Mouse (Mus musculus): ENCODE data around the gene Pard6a. TPM values are rescaled to one million over a fixed set of nuclear protein-coding genes. Genes with fewer than 3 reads are reported as not detected.
A peak's percentile ranks its signal among the peaks of the same experiment; 100 is the strongest.

Pard6a gene
- total RNA-seq, 2 experiments from 2014 or later: 7.4 to 7.5 TPM

- DNase-seq (ENCODE audit: low spot score in 2 of 2): no peak
Measured at GRCm38 (mm10) chr8:105699488-105700215, 1.3 kb upstream of the Pard6a start.

- peak in 1 of 2 experiments; percentile 40 for DNase-seq (ENCODE audit: low spot score in 2 of 2)
Measured at GRCm38 (mm10) chr8:105700566-105700965, 382 bp upstream of the Pard6a start.

DNA sequence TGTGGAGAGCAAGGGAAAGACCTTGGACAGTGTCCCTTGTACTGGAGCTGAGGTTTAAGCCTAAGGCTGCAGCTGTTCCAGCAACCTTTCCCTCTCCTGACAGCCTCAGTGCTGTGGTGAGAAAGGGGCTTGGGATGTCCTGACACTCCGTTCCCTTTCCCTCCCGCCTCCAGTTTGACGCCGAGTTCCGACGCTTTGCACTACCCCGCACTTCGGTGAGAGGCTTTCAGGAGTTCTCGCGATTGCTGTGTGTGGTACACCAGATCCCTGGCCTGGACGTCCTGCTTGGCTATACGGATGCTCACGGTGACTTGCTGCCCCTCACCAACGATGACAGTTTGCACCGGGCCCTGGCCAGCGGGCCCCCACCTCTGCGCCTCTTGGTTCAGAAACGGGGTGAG, 1.1 kb downstream of the Pard6a start:
- no peak for DNase-seq (ENCODE audit: low spot score in 2 of 2)

DNA sequence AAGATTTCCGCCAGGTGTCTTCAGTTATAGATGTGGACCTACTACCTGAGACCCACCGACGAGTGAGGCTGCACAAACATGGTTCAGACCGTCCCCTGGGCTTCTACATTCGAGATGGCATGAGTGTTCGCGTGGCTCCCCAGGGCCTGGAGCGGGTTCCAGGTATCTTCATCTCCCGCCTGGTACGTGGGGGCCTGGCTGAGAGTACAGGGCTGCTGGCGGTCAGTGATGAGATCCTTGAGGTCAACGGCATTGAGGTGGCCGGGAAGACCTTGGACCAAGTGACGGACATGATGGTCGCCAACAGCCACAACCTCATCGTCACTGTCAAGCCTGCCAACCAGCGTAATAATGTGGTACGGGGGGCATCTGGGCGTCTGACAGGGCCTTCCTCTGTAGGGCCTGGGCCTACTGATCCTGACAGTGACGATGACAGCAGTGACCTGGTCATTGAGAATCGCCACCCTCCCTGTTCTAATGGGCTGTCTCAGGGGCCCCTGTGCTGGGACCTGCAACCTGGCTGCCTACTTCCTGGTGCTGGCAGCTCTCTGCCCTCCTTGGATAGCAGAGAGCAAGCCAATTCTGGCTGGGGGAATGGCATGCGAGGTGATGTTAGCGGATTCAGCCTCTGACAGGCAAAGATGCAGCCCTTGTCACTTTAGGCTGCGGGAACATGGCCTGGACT, 1.9 kb downstream of the Pard6a start:
- DNase-seq (ENCODE audit: low spot score in 2 of 2): no peak

- DNase-seq (ENCODE audit: low spot score in 2 of 2): no peak
Measured at GRCm38 (mm10) chr8:105704146-105704812, 3.3 kb downstream of the Pard6a start.

GRCm38 (mm10) chr8:105704955-105705354, 4.0 kb downstream of the Pard6a start:
- no peak for DNase-seq (ENCODE audit: low spot score in 2 of 2)

- DNase-seq (ENCODE audit: low spot score in 2 of 2): no peak
Measured at GRCm38 (mm10) chr8:105706426-105706825, 5.5 kb downstream of the Pard6a start.

- DNase-seq (ENCODE audit: low spot score in 2 of 2): peak; percentile 48 to 81
Measured at GRCm38 (mm10) chr8:105707498-105708403, 6.8 kb downstream of the Pard6a start, which contains the start of the genes 4933405L10Rik and Enkd1. TSS of gene 4933405L10Rik (plus strand) at chr8:105707655. TSS of gene Enkd1 (minus strand) at chr8:105708210.

DNA sequence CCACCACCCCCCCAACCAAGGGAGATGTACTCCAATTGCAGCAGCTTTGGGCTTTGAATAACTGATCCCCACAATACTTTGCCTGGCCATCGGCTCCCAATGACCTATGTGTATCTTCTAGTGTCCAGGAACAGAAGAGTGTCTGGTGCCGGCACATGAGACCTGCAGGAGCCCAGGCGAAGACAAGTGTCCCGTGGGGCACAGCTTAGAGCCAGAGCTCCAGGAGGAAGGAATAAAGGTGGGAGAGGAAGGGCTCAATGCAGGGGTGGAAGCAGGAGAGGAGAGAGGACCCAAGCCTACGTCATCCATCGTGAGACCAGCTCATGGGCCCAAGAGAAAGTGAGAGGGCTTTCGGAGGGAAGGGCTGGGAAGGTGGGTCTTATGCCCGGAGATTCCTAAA, 7.7 kb downstream of the Pard6a start:
- DNase-seq (ENCODE audit: low spot score in 2 of 2): no peak

DNA sequence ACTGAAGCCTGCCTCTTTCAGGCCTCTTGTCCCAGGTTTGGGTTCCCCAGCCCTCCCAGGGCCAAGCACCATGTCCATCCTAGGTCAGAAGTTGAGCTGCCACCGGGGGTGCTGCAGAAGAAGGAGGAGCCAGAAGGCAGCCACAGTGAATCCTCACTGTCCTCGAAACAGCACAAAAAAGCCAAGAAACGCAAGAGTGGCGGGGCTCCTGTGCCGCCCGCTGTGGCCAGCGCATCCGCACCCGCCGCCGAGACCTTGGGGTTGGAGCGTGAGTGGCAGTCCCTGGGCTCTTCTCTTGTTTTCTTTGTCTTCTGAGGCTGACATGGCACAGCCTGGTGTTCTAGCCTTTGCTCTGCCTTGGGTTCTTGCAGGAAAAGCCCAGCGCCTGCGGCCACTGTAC, 8.4 kb downstream of the Pard6a start:
- no peak for DNase-seq (ENCODE audit: low spot score in 2 of 2)

GRCm38 (mm10) chr8:105712286-105712685, 11.3 kb downstream of the Pard6a start:
- DNase-seq (ENCODE audit: low spot score in 2 of 2): no peak

GRCm38 (mm10) chr8:105714139-105714538, 13.2 kb downstream of the Pard6a start:
- DNase-seq (ENCODE audit: low spot score in 2 of 2): peak; percentile 80 to 88

DNA sequence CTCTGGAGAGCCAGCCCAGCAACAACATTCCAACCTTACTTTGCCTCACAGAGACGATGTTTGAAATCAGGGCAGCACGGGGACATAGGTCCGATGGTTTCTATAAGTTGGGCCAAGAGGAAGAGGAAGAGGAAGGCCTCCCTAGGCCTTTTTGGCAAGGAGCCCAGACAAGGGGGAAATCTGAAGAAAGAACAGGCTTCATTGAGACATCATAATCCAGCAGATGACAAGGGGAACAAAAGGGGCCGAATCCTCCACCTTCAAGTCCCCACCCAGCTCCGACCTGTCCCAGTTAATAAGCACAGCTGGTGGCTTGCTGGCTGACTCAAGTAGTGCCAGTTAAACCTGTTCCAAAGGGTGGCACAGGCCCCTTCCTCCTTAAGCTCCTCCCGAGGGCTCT, 14.1 kb downstream of the Pard6a start:
- no peak for DNase-seq (ENCODE audit: low spot score in 2 of 2)

- no peak for DNase-seq (ENCODE audit: low spot score in 2 of 2)
Measured at GRCm38 (mm10) chr8:105716302-105716945, 15.5 kb downstream of the Pard6a start.

GRCm38 (mm10) chr8:105719637-105720036, 18.7 kb downstream of the Pard6a start:
- DNase-seq (ENCODE audit: low spot score in 2 of 2): no peak

DNA sequence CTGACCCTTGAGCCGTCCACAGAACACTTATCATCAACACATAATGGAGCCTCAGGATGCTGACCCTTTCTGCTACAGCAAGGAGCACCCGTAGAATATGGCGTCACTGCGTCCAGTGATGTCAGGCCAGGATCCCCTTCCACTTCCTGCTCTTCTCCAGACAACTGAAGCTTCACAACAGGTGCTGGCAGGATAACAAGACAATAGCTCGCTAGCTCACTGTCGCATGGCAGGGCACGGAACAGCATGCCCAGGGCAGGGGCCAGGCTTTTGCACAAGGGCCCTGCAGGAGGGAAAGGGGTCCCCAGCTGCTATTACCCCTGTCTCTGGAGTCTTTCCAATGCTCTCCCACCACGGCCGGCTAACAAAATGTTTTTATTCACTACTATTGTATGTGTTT, 21.9 kb downstream of the Pard6a start:
- no peak for DNase-seq (ENCODE audit: low spot score in 2 of 2)

GRCm38 (mm10) chr8:105725726-105726125, 24.8 kb downstream of the Pard6a start:
- no peak for DNase-seq (ENCODE audit: low spot score in 2 of 2)

GRCm38 (mm10) chr8:105727397-105728124, 26.6 kb downstream of the Pard6a start:
- DNase-seq (ENCODE audit: low spot score in 2 of 2): no peak

DNA sequence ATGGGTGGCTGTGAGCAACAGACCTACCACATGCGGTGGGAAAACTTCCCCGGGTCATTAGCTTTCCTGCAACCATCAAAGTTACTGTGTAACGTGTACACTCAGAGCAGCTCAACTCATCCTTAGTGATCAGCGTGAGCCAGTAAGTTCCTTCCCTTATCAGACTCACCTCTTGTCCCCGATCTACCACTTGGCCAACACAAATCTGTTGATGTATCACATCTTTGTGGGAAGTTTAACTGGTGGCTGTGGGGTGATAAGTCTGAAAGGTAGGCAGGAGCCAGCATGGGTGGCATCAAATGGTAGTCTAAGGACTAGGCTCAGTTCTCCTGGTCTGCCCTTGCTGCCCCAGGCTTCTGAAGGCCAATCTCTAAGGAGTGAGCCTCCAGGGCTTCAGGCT, 31.2 kb downstream of the Pard6a start:
- DNase-seq (ENCODE audit: low spot score in 2 of 2): no peak

DNA sequence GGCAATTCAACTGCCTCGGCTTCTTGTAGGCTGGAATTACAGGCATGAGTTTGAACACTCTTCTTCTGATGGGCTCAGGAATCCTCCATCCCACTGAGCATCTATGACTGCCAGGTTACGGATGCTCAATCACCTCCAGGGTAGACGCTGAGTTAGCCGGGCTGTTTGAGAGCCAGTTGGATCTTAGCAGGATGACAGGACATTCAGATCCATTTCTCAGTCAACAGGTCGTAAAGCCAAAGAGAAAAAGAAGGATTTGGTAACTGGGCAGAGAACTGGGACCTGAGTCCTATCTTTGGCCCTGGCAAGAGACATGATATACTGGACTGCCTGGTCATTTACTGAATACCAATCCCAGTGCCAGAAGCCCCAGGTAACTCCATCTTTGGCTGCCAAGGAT, 38.3 kb downstream of the Pard6a start:
- DNase-seq (ENCODE audit: low spot score in 2 of 2): no peak
